Mouse (Mus musculus) gastrocnemius, postnatal 36 days (tissue): ENCODE results near the gene Nt5m. TPM values are rescaled to one million over a fixed set of nuclear protein-coding genes. Genes with fewer than 3 reads are reported as not detected.
"Not testable (repeated sequence)": the region's sequence is repeated elsewhere in the genome, so short reads cannot be mapped to it uniquely, and the experiment has no call there.

ENCODE experiments used
- DNase-seq, 2 experiments: peaks; one replicate each; pipeline ENCODE4 v3.0.0; 2022
- intact Hi-C: fragments of 180-260 bp; cut with DNase I; formaldehyde crosslinking; loops from one replicate; pipeline ENCODE4 v1.15.1; 2025
- total RNA-seq, 2 experiments: library from RNA; stranded (reverse); gene quantifications; 2 replicates each; pipeline ENCODE4 v1.2.3; 2021

Gene Nt5m
- total RNA-seq, 2 experiments from 2014 or later, result 18.0 to 18.6 TPM

DNA sequence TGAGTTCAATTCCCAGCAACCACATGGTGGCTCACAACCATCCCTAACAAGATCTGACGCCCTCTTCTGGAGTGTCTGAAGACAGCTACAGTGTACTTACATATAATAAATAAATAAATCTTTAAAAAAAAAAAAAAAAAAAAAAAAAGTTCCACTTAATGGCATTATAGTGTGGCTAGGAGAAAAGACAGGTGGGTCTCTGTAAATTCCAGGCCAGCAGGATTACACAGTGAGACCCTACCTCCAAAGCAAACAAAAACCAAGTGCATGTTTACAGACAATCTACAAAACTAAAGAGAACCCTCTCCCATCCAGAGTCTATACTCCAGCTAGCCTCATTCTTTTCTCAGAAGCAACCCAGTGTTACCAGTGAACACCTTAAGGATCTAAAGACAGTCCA is 1.5 kb upstream of the Nt5m start:
- DNase-seq, intact Hi-C loops: not testable (repeated sequence)

DNA sequence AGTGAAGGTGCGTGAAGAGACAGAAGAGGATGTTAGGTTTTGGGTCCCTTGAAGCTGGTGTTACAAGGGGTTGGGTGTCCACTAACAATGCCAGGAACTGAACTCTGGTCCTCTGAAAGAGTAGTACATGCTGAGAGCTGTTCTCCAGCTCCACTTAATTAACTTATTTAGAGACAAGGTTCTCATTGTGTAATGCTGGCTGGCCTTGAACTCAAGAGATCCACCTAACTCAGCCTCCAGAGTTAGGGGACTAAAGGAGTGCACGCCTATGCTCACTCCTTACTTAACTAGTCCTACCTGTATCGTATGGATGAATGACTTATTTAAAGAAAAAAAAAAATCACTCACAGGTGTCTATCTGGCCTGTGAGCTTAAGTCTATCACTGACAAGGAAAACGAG is 821 bp upstream of the Nt5m start:
- DNase-seq, result no peak
- intact Hi-C loops, result no loop called here

DNA sequence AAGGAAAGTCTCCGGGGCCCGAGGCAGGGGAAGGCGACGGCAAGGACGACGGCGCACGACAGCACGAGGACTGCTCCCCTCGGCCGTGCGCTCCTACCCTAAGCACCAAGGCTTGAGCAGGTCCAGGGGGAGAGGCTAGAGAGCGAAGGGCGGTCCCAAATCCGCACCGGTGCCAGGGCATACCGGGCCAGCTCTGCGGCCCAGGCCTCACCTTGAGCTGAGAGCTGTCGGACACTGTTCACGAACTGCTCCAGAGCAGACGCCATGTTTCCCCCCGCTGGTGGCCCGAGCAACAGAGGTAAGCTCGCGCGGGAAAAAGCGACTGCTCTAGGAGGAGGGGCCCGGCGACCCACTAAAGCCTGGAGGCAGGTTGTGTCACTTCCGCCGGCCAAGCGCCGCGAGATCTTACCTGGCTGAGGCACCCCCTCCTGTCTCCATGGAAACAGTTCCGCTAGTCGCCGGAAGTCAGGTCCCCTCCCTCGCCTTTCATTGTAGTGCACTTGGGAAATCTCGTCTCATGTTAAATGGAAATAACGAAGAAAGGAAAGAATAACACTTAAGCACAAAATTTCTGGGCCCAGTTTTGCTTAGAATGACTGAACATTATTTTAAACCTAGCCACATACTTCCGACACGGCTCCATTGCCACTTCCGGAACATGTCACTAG is 346 bp downstream of the Nt5m start, which contains the start of gene Cops3:
TSS of gene Cops3 (minus strand) at position 380 of the 668 bp plus-strand sequence.
- intact Hi-C loops, result no loop called here
- DNase-seq, result peak; percentile 88 to 93

DNA sequence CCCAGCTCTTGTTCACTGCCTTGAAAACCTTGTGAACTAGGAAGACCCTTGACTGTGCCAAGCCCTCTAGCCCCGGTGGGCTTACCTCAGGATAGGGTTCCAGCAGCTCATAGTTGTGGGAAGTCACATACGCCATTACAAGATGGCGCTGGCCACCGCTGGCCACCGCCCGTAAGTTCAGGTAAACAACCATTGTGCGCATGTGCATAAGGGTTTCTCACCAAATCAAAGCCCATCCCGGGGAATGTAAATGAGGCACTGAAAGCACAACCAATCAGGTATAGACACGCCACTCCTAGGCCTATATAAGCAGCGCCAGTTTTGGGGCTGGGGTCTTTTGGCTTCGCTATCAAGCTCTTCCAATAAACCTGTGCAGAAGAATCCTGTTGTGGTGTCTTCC is 7.1 kb downstream of the Nt5m start:
- no peak for DNase-seq
- intact Hi-C loops, result no loop called here

DNA sequence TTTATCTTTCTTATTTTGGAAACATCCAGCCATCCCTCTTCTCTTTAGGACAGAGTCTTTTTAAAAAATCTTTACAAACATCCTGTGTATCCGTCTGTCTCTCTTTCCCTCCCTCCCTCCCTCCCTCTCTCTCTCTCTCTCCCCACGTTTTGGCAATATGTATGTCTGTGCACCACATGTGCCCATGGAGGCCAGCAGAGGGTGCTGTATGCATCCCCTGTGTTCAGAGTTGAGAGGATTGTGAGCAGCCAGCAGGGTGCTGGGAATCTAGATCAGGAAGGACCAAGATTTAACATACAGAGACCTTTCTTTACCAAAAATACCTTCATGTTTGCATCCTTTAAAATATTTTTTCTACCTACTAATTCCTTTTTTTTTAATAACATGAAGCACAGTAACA is 7.9 kb downstream of the Nt5m start:
- intact Hi-C loops, result no loop called here

DNA sequence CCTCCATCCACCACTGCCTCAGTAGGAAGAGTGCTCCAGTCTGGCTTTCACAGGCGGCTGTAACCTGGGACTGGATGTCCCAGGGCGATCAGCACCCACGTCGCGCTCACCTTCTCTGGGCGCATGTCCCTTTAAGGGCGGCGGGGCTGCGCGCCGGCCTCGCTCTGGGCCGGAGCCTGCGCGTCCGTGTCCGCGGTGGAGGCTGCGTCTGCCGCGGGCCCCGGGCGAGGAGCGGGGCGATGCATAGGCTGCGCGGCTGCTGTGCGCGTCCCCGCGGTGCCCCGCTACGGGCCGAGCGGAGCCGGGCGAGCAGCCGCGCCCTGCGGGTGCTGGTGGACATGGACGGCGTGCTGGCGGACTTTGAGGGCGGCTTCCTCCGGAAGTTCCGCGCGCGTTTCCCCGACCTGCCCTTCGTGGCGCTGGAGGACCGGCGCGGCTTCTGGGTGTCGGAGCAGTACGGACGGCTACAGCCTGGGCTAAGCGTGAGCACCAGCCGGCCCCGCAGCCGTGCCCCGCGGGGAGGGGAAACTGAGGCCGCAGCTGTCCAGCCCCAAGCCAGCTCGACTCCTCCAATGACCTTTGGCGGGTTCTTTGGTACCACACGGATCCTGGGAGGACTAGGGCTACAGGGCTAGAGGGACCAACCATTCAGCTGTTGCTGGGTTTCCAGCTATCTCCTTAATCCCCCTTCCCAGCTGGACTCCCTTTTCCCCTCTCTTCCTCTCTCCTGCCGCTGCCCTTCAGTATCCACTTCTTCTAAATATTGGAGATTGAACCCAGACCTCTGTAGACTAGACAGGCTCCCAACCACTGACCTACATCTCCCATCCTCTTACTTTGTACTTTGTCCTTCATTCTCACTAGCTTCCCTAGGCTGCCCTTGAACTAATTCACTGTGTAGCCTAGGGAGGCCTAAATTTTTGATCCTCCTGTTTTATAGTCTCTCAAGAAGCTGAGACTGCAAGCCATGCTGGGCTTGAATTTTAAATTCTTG is 8.9 kb downstream of the Nt5m start:
- intact Hi-C loops, result no loop called here
- peak; percentile 73 to 74 for DNase-seq

More for the DNA sequence above, 7.9 kb downstream of the Nt5m start:
- DNase-seq, result no peak

DNA sequence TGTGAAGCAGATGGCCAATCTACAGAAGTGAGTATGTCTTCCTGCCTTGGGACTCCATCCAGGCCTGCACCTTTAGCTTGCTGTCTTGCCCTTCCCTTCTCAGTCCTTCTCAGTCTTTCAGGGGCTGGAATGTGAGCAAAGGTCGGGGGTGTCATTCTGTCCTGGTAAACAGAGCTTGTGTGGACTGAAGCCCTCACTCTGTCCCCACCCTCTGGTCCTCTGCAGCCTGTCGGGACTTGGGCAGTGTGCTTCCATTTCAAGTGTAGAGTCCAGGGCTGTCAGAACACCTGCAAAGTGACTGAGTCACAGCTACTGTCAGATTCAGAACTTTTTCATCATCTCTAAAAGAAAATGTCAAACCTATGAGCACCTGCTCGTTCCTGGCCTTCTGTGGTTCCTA is 13.6 kb downstream of the Nt5m start:
- DNase-seq, result no peak
- intact Hi-C loops, result no loop called here

DNA sequence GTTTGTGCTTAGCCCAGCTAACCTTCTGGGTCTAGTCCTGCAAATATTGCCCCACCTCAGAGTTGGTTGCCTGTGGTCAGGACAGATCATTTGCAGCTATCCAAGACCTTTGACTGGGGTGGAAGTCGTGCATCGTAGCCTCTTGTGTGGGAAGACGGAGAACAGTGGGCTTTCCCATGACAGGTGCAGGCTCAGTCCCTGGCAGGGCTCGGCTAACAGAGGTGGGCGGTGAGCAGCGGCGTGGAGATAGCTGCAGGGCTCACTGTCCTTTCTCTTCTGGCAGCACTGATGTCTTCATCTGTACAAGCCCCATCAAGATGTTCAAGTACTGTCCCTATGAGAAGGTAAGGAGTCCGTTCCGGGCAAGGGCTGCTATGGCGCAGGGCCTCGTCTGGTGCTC is 21.2 kb downstream of the Nt5m start:
- intact Hi-C loops, result no loop called here

DNA sequence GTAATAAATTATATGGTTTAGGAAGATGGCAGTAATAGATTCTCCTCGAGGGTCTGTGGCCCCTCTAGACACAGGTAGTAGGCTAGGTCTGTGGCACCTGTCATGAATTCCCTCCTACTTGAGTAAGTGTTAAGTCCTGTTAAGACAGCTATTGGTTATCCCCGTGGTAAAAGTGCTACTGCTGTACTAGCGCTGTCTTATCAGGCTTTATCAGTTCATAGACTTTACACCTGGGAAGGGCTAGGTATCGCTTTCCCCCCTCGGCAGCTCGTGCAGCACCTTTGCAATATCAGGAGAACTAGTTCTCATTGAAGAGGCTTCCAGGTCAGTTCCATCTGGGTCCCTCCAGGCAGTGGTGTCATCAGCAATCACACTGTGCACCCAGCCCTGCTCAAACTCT is 25.1 kb downstream of the Nt5m start:
- DNase-seq, result no peak
- intact Hi-C loops, result no loop called here

More for the DNA sequence above, 21.2 kb downstream of the Nt5m start:
- DNase-seq, result no peak

DNA sequence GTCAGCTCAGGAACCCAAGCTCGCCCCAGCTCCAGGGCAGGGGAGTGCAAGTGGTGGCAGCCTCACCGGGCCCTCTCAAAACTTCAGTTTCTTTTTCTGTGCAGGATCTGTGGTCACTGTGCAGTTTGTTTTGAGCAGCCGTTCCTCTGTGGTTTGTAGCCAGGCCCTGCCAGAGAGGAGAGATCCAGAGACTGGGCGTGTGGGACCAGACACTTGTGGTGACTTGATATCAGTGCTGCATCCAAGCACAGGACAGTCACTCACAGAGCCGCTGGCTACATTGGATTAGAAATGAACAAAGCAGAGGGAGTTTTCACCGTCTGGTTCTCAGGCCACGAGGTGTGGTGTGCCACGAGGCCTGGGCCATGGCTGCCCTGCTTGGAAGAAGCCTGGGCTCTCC is 32.9 kb downstream of the Nt5m start:
- no peak for DNase-seq
- intact Hi-C loops, result no loop called here

DNA sequence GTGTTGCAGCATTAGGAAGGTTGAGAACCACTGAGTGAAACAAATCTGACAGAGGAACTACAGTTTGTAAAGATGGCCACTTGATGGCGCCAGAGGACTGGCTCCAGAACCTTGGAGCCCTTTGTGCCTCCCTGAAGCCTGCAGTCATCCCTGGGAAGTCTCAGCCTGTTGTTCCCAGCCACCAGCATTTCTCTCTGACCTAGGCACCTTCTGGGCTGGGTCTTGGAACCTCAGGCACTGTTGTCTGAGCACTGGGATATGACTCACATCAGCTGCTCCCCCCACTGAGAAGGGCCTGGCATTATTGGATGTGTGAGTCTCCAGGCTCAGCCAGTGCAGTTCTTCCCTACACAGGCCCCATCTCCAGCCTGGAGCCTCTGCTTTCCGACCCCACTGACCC is 40.8 kb downstream of the Nt5m start:
- DNase-seq, result peak; percentile 60 to 64
- intact Hi-C loops, result loop anchor here (1.0 to 2.0 kb wide), 3 partner anchors 79 to 197 kb away; no protein-coding TSS in a partner anchor

DNA sequence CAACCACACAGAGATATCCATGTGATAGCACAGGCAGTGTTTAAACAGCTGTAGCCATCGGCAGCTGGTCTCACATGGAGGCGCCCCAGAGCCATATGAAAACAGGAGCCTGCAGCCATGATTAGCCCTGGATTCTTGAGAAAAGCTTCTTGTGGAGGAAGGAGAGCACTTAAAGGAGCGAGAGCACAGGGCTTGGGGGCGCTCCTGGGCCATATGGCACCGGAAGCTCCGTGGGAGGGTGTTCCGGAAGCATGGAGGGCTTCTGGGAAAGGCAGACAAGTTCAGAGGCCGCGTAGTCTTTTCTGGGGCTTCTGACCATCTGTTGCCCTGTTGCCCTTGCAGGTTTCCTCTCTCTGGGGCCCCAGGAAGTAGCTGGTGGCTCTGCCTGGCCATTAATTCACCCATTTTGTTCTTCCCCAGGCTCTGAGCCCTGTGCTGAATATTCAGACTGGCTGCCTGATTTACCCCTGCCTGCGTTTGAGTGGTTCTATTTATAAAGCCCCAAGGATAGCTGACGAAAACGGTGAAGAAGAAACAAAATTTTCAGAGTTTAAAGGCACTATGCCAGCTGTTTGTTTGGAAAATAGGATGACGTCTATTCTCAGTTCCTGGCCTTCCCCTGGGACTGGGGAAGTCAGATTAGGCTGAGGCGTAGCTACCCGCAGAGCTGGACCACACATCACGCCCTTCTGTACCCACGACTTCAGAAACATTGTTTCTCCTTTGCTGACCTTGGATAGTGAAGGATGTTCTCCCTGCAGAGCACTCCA is 46.2 kb downstream of the Nt5m start:
- intact Hi-C loops, result no loop called here
- no peak for DNase-seq

DNA sequence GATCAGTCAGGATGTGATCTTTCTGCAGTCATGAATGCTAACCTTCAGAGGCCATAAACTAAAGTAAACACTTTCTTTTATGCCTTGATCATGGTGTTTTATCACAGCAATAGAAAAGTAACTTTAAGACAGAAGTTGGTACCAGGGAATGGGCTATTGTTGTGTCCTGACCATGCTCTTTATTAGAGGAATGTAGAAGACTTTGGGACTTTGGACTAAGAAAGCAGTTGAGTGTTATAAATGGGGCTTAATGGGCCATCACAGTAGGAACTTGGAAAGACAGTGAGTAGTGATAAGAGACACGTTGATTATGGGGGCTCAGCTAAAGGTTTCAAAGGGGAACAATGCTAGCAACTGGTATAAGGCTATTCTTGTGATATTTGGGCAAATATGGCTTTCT is 47.7 kb downstream of the Nt5m start:
- intact Hi-C loops, result no loop called here

DNA sequence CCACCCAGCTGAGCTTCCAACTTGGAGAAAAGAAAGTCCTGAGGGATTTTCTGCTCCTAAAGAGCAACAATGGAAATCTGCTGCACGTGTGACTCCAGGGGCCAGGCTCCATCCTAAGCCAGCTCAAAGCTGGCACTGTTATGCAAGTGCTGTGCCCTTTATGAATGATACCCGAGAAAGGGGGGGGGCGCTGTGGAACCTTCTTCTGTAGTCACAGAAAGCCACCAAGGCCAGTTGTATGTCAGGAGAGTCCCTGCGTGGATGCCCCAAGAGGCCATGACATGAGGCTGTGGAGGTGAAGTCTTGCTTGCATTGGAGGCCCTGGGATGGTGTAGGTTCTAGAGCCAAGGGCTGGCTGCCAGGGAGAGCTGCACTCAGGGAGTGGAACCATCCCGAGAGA is 48.9 kb downstream of the Nt5m start:
- no peak for DNase-seq
- intact Hi-C loops, result no loop called here

More for the DNA sequence above, 47.7 kb downstream of the Nt5m start:
- DNase-seq, result no peak

DNA sequence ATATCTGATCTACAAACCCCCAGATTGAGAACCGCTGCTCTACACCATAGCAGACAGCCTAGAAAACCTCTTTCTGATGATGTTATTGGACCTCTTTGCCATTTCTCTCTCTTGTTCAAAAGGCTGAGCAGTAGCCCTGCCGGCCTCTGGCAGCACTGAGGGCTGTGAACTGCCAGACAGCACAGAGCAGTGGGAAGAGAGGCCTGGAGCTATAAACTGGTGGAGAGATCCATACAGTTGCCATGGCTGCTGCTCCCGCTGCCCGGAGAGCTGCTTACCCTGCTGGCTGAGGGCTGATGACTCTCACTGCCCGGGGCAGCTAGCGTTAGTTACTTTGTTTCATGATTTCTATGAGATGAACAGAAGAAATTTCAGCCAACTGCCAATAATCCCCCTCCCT is 52.6 kb downstream of the Nt5m start:
- intact Hi-C loops, result no loop called here
- DNase-seq, result no peak

DNA sequence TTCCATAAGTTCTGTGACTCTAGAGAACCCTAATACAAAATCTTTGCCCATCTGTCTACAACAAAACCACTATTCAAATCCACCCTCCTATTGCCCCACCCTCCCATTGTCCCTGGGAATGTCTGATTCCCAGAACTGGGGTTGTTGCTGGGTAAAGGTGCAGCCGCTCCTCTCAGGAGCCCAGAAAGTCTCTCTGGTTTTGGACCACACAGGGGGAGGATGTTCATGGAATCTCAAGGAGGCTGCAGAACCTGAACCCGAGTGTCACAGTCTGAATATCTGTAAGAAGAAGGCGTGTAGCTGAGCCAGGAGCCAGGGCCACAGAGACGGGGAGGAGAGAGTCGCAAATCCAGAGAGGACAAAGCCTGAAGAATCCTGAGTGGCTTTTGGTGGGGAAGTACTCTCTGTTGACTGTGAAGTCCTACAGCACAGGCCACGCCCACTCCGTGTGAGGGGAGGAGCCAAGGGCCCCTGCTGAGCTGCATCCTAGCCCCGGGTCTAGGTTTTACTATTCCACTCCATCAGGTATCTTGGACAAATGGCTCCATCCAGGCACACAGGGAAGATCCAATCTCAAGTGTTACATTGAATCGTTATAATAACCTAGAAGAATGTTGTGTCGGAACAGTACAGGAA is 54.0 kb downstream of the Nt5m start:
- DNase-seq, result no peak

DNA sequence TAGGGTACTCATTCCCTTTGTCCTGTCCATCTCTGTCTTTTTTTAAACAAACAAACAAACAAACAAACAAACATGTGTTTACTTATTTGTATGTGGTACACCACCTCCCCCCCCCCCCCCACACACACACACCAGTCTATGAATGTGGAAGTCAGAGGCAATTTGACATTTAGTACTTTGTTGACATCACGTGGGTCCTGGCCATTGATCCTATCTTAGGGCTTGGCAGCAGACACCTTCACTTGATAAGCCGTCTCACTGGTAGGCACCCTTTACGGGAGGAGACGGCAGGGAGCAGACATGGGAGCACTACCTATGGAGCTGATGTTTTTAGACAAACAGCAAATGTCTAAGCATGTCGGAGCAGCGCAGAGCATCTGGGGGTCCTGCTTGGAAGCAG is 55.7 kb downstream of the Nt5m start:
- no peak for DNase-seq
- intact Hi-C loops, result no loop called here

More for the DNA sequence above, 54.0 kb downstream of the Nt5m start:
- intact Hi-C loops, result no loop called here

DNA sequence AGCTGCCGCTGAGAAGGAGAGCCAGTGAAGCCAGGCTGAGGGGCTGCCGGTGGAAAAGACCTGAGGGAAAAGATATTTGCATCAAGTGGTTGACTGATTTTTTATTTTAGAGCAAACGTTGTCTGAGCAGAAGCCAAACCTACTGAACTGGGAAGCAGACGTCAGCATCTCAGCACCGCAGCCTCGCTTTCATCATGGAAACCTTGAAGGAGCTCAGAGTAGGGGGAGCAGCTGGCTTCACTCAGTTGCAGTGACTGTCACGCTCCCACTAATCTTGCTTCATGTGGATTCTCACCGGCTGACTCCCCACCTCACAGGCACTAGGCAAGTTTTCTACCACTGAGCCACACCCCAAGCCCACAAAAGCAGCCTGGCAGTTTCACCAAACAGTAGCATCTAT is 56.1 kb downstream of the Nt5m start:
- intact Hi-C loops, result no loop called here
- no peak for DNase-seq

DNA sequence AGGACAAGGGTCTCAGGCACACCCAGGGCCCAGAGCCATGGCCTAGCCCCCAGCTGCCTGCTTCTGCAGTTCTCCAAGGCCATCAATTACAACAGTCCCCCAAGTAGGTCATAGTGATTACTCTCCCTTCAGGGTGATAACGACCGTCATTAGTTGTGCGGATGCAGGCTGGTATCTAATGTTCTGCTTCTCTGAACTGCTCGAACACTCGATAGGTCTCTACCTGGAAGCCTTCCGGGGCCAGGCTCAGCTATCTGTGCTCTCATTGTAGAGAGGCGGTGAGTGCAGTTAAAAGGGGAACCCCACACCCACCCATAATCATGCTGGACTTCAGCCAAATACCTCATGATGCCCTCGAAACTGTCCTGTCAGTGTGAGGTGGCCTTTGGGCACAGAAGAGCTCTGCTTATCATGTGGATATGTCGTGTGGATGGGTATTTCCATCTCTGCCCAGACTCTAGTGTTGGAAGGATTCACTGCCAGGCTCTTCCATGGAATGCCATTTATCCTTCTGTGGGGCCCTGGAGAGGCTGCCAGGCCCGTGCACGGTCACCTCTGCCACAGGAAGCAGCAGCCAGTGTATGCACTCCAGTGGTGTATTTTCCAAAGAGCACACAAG is 58.8 kb downstream of the Nt5m start:
- intact Hi-C loops, result no loop called here
- no peak for DNase-seq
